Mouse (Mus musculus) megakaryocyte, embryonic 14.5 days (primary cell): ENCODE results near the gene Ovol3.

Experiments used
- FLI1 ChIP-seq: IDR thresholded peaks from 2 replicates; pipeline ENCODE4 v1.6.1; 2012; ENCODE audit warnings: low read length, inconsistent platforms, mixed read lengths
- GATA1 ChIP-seq: IDR thresholded peaks from 3 replicates; pipeline ENCODE4 v1.6.1; 2012; ENCODE audit warnings: mixed read lengths, low read length, inconsistent platforms, borderline replicate concordance

DNA sequence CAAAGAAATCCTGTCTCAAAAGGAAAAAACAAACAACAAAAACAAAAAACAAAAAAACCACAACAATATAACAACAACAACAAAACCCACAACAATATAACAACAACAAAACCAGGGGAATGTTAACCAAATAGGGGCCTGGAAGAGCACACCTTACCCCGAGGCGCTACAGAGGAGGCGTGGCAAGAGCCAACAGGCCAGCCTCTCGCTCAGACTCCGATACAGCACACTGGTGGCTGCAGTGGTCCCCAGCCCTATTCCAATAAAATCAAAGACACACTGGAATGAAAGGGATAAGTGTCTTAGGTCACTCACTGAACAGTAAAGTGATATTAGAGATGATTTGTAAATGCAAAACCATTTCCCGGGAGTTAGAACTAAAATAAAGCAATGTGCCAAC is 44.0 kb upstream of the Ovol3 start:
- TF ChIP-seq GATA1 (no peak), FLI1 (no peak)
